Mouse (Mus musculus) thymus, adult 2 months (tissue): ENCODE measurements around the gene Rab42.

Experiments used
- CTCF ChIP-seq: fragments of 200-500 bp; IDR thresholded peaks from 2 replicates; pipeline ENCODE4 v1.5.1; 2012; ENCODE audit warnings: mild to moderate bottlenecking, control low read depth, low read length, moderate library complexity, borderline replicate concordance; ENCODE audit not compliant: control insufficient read depth, poor library complexity, insufficient read depth; ENCODE audit errors: extremely low read depth
- POLR2A ChIP-seq: fragments of 200-500 bp; IDR thresholded peaks from 2 replicates; pipeline ENCODE4 v1.6.1; 2012; ENCODE audit warnings: mild to moderate bottlenecking, low read length, control low read depth, moderate library complexity; ENCODE audit not compliant: control insufficient read depth, poor library complexity, insufficient read depth; ENCODE audit errors: extremely low read depth

DNA sequence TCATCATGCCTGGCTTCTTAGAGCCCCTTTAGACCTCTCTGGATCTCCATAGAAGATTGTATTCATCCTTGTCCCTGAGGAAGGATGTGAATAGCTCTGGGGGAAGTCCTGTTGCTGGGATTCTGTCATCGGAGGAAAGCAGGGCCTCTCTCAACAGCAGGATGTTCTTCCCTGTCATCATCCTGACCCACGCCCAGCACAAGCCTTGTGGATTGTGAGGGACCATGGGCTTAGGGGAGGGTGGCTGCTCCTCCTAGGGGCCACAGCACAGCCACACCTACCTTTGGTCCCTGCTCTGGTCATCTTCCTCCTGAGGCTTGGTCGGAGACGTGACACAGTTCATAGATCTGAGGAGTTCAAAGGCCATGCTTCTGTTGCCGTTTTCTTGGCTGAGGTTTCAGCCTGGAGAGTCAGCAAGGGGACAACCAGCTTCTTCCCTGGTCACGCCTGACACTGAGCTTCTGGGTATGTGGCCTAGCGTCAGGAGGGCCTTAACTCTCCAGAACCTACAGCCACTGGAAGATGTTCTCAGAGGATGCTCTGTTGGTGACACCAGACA lies 9.4 kb downstream of the Rab42 start:
- TF ChIP-seq POLR2A: no peak
- TF ChIP-seq CTCF: no peak
